Mouse (Mus musculus) embryonic facial prominence, embryonic 12.5 days (tissue): ENCODE results near the gene Rhbdl1. TPM values are rescaled to one million over a fixed set of nuclear protein-coding genes. Genes with fewer than 3 reads are reported as not detected.
A peak's percentile ranks its signal among the peaks of the same experiment; 100 is the strongest.
"Not testable (repeated sequence)": the region's sequence is repeated elsewhere in the genome, so short reads cannot be mapped to it uniquely, and the experiment has no call there.

Experiments used
- ATAC-seq: fragments of 200-750 bp; cut with Nextera tagmentation; 2 replicates; pipeline ENCODE4 v1.8.0; 2017; ENCODE audit not compliant: insufficient number of reproducible peaks, insufficient read depth, low FRiP score, low TSS enrichment
- H3K27ac ChIP-seq: fragments of 300-500 bp; sonication (generic); 2 replicates; pipeline ENCODE4 v1.5.1; 2016; ENCODE audit warnings: mild to moderate bottlenecking
- H3K27me3 ChIP-seq: fragments of 300-500 bp; sonication (generic); 2 replicates; pipeline ENCODE4 v1.6.1; 2016; ENCODE audit warnings: mild to moderate bottlenecking, moderate library complexity
- H3K36me3 ChIP-seq: fragments of 300-500 bp; sonication (generic); 2 replicates; pipeline ENCODE4 v1.6.1; 2016; ENCODE audit warnings: mild to moderate bottlenecking
- H3K4me1 ChIP-seq: fragments of 300-500 bp; sonication (generic); 2 replicates; pipeline ENCODE4 v1.6.1; 2016
- H3K4me2 ChIP-seq: fragments of 300-500 bp; sonication (generic); replicated peaks from 2 replicates; pipeline ENCODE4 v1.6.1; 2016; ENCODE audit warnings: mild to moderate bottlenecking, moderate library complexity
- H3K4me3 ChIP-seq: fragments of 300-500 bp; sonication (generic); 2 replicates; pipeline ENCODE4 v1.5.1; 2016; ENCODE audit warnings: mild to moderate bottlenecking
- H3K9ac ChIP-seq: fragments of 300-500 bp; sonication (generic); 2 replicates; pipeline ENCODE4 v1.6.1; 2016; ENCODE audit warnings: mild to moderate bottlenecking, moderate library complexity
- H3K9me3 ChIP-seq: fragments of 300-500 bp; sonication (generic); 2 replicates; pipeline ENCODE4 v1.6.1; 2016; ENCODE audit warnings: mild to moderate bottlenecking, moderate library complexity
- WGBS: fragments of 180-500 bp; shearing (Covaris S2); methylation state at CpG from one replicate; pipeline ENCODE4 v1.1.7; 2016; 5-methylcytosine and 5-hydroxymethylcytosine counted together
- polyA plus RNA-seq: library from polyadenylated mRNA; unstranded; fragments of >200 nt; fragmentation: Nextera tagmentation; extraction: Ambion mirVana; gene quantifications from 2 replicates; pipeline ENCODE4 v1.2.1, GENCODE M21; 2016

Rhbdl1 gene
- polyA plus RNA-seq, 1 experiment from 2014 or later, result 1.6 TPM

- Histone ChIP-seq H3K36me3 (no peaks in the 10 kb centered on the region), H3K27ac (no peak overlapping the region), H3K9me3 (no peaks in the 10 kb centered on the region), H3K4me2 (no peak overlapping the region), H3K4me1 (no peaks in the 10 kb centered on the region; the same call in 1 of the 2 replicates), H3K4me3 (no peak overlapping the region), H3K27me3 (peaks cover 56% of the 10 kb centered on the region), H3K9ac (no peak overlapping the region)
- 77% methylated on average over 11 of the region's 11 CpGs for WGBS
- no peak for ATAC-seq
Measured at GRCm38 (mm10) chr17:25817662-25818061, 19.4 kb downstream of the Rhbdl1 start.

- ATAC-seq, result no peak
- H3K27ac ChIP-seq, result no peak overlapping the region
- H3K9ac ChIP-seq, result no peak overlapping the region
- no peak overlapping the region for H3K4me2 ChIP-seq
- no peaks in the 10 kb centered on the region for H3K36me3 ChIP-seq
- H3K4me1 ChIP-seq, result peaks cover 7% of the 10 kb centered on the region; the same call in 1 of the 2 replicates
- peaks cover 63% of the 10 kb centered on the region for H3K27me3 ChIP-seq
- 2% methylated on average over 20 of the region's 20 CpGs for WGBS
- H3K9me3 ChIP-seq, result no peaks in the 10 kb centered on the region
- H3K4me3 ChIP-seq, result no peak overlapping the region
Measured at GRCm38 (mm10) chr17:25813471-25813870, 23.6 kb downstream of the Rhbdl1 start.

- peaks cover 52% of the 10 kb centered on the region for H3K27me3 ChIP-seq
- no peak overlapping the region for H3K9ac ChIP-seq
- H3K9me3 ChIP-seq, result no peaks in the 10 kb centered on the region
- H3K36me3 ChIP-seq, result no peaks in the 10 kb centered on the region
- peaks cover 7% of the 10 kb centered on the region; the same call in 1 of the 2 replicates for H3K4me1 ChIP-seq
- 70% methylated on average over 4 of the region's 4 CpGs for WGBS
- no peak for ATAC-seq
- no peak overlapping the region for H3K27ac ChIP-seq
- H3K4me2 ChIP-seq, result no peak overlapping the region
- no peak overlapping the region for H3K4me3 ChIP-seq
Measured at GRCm38 (mm10) chr17:25810890-25811289, 26.2 kb downstream of the Rhbdl1 start.

GRCm38 (mm10) chr17:25809606-25810340, 27.3 kb downstream of the Rhbdl1 start:
- Histone ChIP-seq H3K4me2 (peak overlapping the region; percentile 97), H3K9ac (peak overlapping the region; percentile 80), H3K4me1 (peaks cover 7% of the 10 kb centered on the region; the same call in 1 of the 2 replicates), H3K27me3 (peaks cover 49% of the 10 kb centered on the region), H3K27ac (0 out of 2 replicates have a peak overlapping the region, but pooled peaks have one; percentile 65), H3K36me3 (no peaks in the 10 kb centered on the region), H3K4me3 (peak overlapping the region; percentile 72), H3K9me3 (no peaks in the 10 kb centered on the region)
- ATAC-seq, result peak; percentile 37; the same call in 1 of the 2 replicates
- WGBS, result 12% methylated on average over 25 of the region's 25 CpGs

GRCm38 (mm10) chr17:25808789-25809605, 28.1 kb downstream of the Rhbdl1 start, which contains the start of gene Fbxl16:
TSS of gene Fbxl16 (plus strand) at chr17:25809085.
- WGBS, result under 1% methylated on average over 84 of the region's 100 CpGs
- H3K27me3 ChIP-seq, result peaks cover 53% of the 10 kb centered on the region
- H3K9ac ChIP-seq, result peak within 1 kb of the TSS; percentile 80
- peak within 1 kb of the TSS; percentile 65 for H3K27ac ChIP-seq
- peak within 1 kb of the TSS; percentile 97 for H3K4me2 ChIP-seq
- no peaks in the 10 kb centered on the region for H3K36me3 ChIP-seq
- H3K4me3 ChIP-seq, result peak within 1 kb of the TSS; percentile 72
- peaks cover 7% of the 10 kb centered on the region; the same call in 1 of the 2 replicates for H3K4me1 ChIP-seq
- ATAC-seq, result peak; percentile 61
- H3K9me3 ChIP-seq, result no peaks in the 10 kb centered on the region

GRCm38 (mm10) chr17:25808028-25808427, 29.1 kb downstream of the Rhbdl1 start:
- no peak overlapping the region for H3K27ac ChIP-seq
- H3K9ac ChIP-seq, result peak overlapping the region; percentile 80; the same call in 1 of the 2 replicates
- no peaks in the 10 kb centered on the region for H3K36me3 ChIP-seq
- no peaks in the 10 kb centered on the region for H3K9me3 ChIP-seq
- ATAC-seq, result no peak
- peaks cover 50% of the 10 kb centered on the region for H3K27me3 ChIP-seq
- WGBS, result 41% methylated on average over 5 of the region's 5 CpGs
- H3K4me3 ChIP-seq, result peak overlapping the region; percentile 72
- H3K4me2 ChIP-seq, result peak overlapping the region; percentile 97
- H3K4me1 ChIP-seq, result peaks cover 7% of the 10 kb centered on the region; the same call in 1 of the 2 replicates

GRCm38 (mm10) chr17:25807452-25807851, 29.6 kb downstream of the Rhbdl1 start:
- H3K36me3 ChIP-seq, H3K9ac ChIP-seq, H3K4me3 ChIP-seq, H3K9me3 ChIP-seq, H3K4me1 ChIP-seq, H3K27ac ChIP-seq, ATAC-seq, H3K4me2 ChIP-seq: not testable (repeated sequence)
- peaks cover 44% of the 10 kb centered on the region for H3K27me3 ChIP-seq
- WGBS, result 44% methylated on average over 2 of the region's 2 CpGs

- Histone ChIP-seq H3K27me3 (peaks cover 38% of the 10 kb centered on the region), H3K4me3 (no peak overlapping the region), H3K36me3 (no peaks in the 10 kb centered on the region), H3K4me2 (no peak overlapping the region), H3K9ac (no peak overlapping the region), H3K9me3 (no peaks in the 10 kb centered on the region), H3K4me1 (peaks cover 7% of the 10 kb centered on the region; the same call in 1 of the 2 replicates), H3K27ac (no peak overlapping the region)
- WGBS, result 85% methylated on average over 4 of the region's 4 CpGs
- no peak for ATAC-seq
Measured at GRCm38 (mm10) chr17:25806507-25806906, 30.6 kb downstream of the Rhbdl1 start.

- Histone ChIP-seq H3K27ac (no peak overlapping the region; the same call in 1 of the 2 replicates), H3K9me3 (no peaks in the 10 kb centered on the region), H3K9ac (0 out of 2 replicates have a peak overlapping the region, but pooled peaks have one; percentile 3), H3K4me3 (no peak overlapping the region), H3K27me3 (peaks cover 6% of the 10 kb centered on the region), H3K36me3 (no peaks in the 10 kb centered on the region), H3K4me1 (no peaks in the 10 kb centered on the region), H3K4me2 (no peak overlapping the region)
- 0 out of 2 replicates have a peak, but pooled peaks have one; percentile 50 for ATAC-seq
- 14% methylated on average over 10 of the region's 10 CpGs for WGBS
Measured at GRCm38 (mm10) chr17:25802825-25803517, 34.1 kb downstream of the Rhbdl1 start.

- H3K4me1 ChIP-seq, result peaks cover 11% of the 10 kb centered on the region
- H3K9me3 ChIP-seq, result no peaks in the 10 kb centered on the region
- peaks cover 4% of the 10 kb centered on the region; the same call in 1 of the 2 replicates for H3K27me3 ChIP-seq
- H3K36me3 ChIP-seq, result no peaks in the 10 kb centered on the region
- WGBS, result 8% methylated on average over 6 of the region's 6 CpGs
- no peak overlapping the region for H3K4me2 ChIP-seq
- H3K9ac ChIP-seq, result no peak overlapping the region
- no peak overlapping the region for H3K4me3 ChIP-seq
- no peak overlapping the region for H3K27ac ChIP-seq
- no peak for ATAC-seq
Measured at GRCm38 (mm10) chr17:25801029-25801428, 36.1 kb downstream of the Rhbdl1 start.

- Histone ChIP-seq H3K27me3 (no peaks in the 10 kb centered on the region), H3K9me3 (no peaks in the 10 kb centered on the region), H3K4me1 (peaks cover 35% of the 10 kb centered on the region), H3K4me2 (peak within 1 kb of the TSS; percentile 95), H3K27ac (peak within 1 kb of the TSS; percentile 65), H3K4me3 (peak within 1 kb of the TSS; percentile 86), H3K9ac (peak within 1 kb of the TSS; percentile 68), H3K36me3 (no peaks in the 10 kb centered on the region; the same call in 1 of the 2 replicates)
- under 1% methylated on average over 35 of the region's 35 CpGs for WGBS
- ATAC-seq, result peak; percentile 61; the same call in 1 of the 2 replicates
Measured at GRCm38 (mm10) chr17:25796951-25797369, 40.1 kb downstream of the Rhbdl1 start, which contains the start of gene Metrn. TSS of gene Metrn (minus strand) at chr17:25797136.
